ENCODE assay signal across 8 mouse cellular contexts in genomic region chr13:23622861-23623450, GRCm38 (mm10). TPM values are rescaled to one million over a fixed set of nuclear protein-coding genes. Genes with fewer than 3 reads are reported as not detected.
DNase-seq lines count a peak whose midpoint lies in the region; ATAC-seq and TF ChIP-seq lines count a peak whose summit lies in the region.

No protein-coding gene starts in this region.

- no peak for TF ChIP-seq CTCF in MEL (IDR thresholded peaks at IDR 0.05 in 2 of 3, conservative IDR thresholded peaks at IDR 0.05 in 1 of 3; ENCODE audit: control insufficient read depth in 1 of 3, insufficient read depth in 1 of 3, low read depth in 2 of 3, low read length in 3 of 3, poor library complexity in 1 of 3, severe bottlenecking in 1 of 3)
- TF ChIP-seq CTCF in hindbrain, postnatal 0 days (IDR thresholded peaks at IDR 0.05; ENCODE audit: low read depth) = no peak
- no peak for TF ChIP-seq CTCF in stomach, postnatal 0 days (IDR thresholded peaks at IDR 0.05; ENCODE audit: low read depth)

- peaks cover 0 to 10% of the 10 kb centered on the region in 2 experiments; a peak in 2 of 4 replicates for H3K4me1 ChIP-seq in MEL (ENCODE audit: control insufficient read depth in 1 of 2, insufficient read depth in 2 of 2, low read length in 2 of 2)
- peaks cover 3% of the 10 kb centered on the region; the same call in 1 of the 2 replicates for H3K4me1 ChIP-seq in hindbrain, postnatal 0 days (ENCODE audit: insufficient read depth, low read length)
- H3K4me1 ChIP-seq in lung, embryonic 15.5 days = peaks cover 13% of the 10 kb centered on the region; the same call in 1 of the 2 replicates
- H3K4me1 ChIP-seq in stomach, postnatal 0 days (replicated peaks; ENCODE audit: control insufficient read depth, insufficient read depth) = no peaks in the 10 kb centered on the region

- peak; percentile 21 for DNase-seq in cerebellum, adult 11 months
- DNase-seq in cerebellum, adult 11-12 months = no peak
- DNase-seq in MEL (ENCODE audit: low read depth, low spot score) = no peak
- peak; percentile 24 for DNase-seq in fibroblast of lung, adult 2 months (ENCODE audit: low read depth)
- peak; percentile 6 for DNase-seq in hindbrain, postnatal 0 days (ENCODE audit: low spot score)
- DNase-seq in stomach, postnatal 0 days (ENCODE audit: low spot score) = no peak
- no peak for DNase-seq in adrenal gland, postnatal 25 days

- H3K4me2 ChIP-seq in hindbrain, postnatal 0 days (ENCODE audit: low read depth, low read length) = peak overlapping the region; percentile 92
- H3K4me2 ChIP-seq in lung, embryonic 15.5 days = peak overlapping the region; percentile 89
- H3K4me2 ChIP-seq in stomach, postnatal 0 days (replicated peaks; ENCODE audit: low read depth) = peak overlapping the region; percentile 67

- TF ChIP-seq RAD21 in MEL (IDR thresholded peaks at IDR 0.05; ENCODE audit: low read depth, low read length) = no peak

- ATAC-seq in hindbrain, postnatal 0 days = no peak
- no peak for ATAC-seq in lung, embryonic 15.5 days (ENCODE audit: borderline replicate concordance, extremely low read depth, low FRiP score, low TSS enrichment)
- ATAC-seq in stomach, postnatal 0 days (ENCODE audit: low FRiP score, low TSS enrichment) = no peak

- TF ChIP-seq POLR2A in MEL (IDR thresholded peaks at IDR 0.05; ENCODE audit: control insufficient read depth in 1 of 2, insufficient read depth in 1 of 2, low read depth in 1 of 2, low read length in 2 of 2, poor library complexity in 1 of 2) = no peak

- 25% methylated on average over 7 of the region's 7 CpGs for WGBS in hindbrain, postnatal 0 days
- 23% methylated on average over 7 of the region's 7 CpGs for WGBS in lung, embryonic 15.5 days
- 23% methylated on average over 7 of the region's 7 CpGs for WGBS in stomach, postnatal 0 days

- no peaks in the 10 kb centered on the region for H3K9me3 ChIP-seq in MEL (replicated peaks; ENCODE audit: insufficient read depth, low read length)
- no peaks in the 10 kb centered on the region for H3K9me3 ChIP-seq in hindbrain, postnatal 0 days (ENCODE audit: low read length)
- no peaks in the 10 kb centered on the region for H3K9me3 ChIP-seq in lung, embryonic 15.5 days
- no peaks in the 10 kb centered on the region for H3K9me3 ChIP-seq in stomach, postnatal 0 days (ENCODE audit: control insufficient read depth, low read length)

- H3K9ac ChIP-seq in MEL (ENCODE audit: control insufficient read depth, low read depth, low read length, poor library complexity, severe bottlenecking) = peak overlapping the region; percentile 69
- peak overlapping the region; percentile 72 for H3K9ac ChIP-seq in hindbrain, postnatal 0 days (replicated peaks; ENCODE audit: low read length)
- no peak overlapping the region for H3K9ac ChIP-seq in lung, embryonic 15.5 days
- H3K9ac ChIP-seq in stomach, postnatal 0 days (ENCODE audit: low read length) = peak overlapping the region; percentile 84

- peaks cover 2% of the 10 kb centered on the region; the same call in 1 of the 2 replicates for H3K79me2 ChIP-seq in MEL (ENCODE audit: control insufficient read depth, insufficient read depth, low read length, poor library complexity)

- peaks cover 0 to 2% of the 10 kb centered on the region in 2 experiments; a peak in 1 of 4 replicates for H3K27me3 ChIP-seq in MEL (ENCODE audit: control insufficient read depth in 1 of 2, insufficient read depth in 2 of 2, low read length in 2 of 2)
- H3K27me3 ChIP-seq in hindbrain, postnatal 0 days (ENCODE audit: insufficient read depth, low read length) = no peaks in the 10 kb centered on the region
- no peaks in the 10 kb centered on the region for H3K27me3 ChIP-seq in lung, embryonic 15.5 days
- no peaks in the 10 kb centered on the region for H3K27me3 ChIP-seq in stomach, postnatal 0 days (ENCODE audit: control insufficient read depth, insufficient read depth, low read length)

- peak overlapping the region; percentile 63; the same call in 1 of the 2 replicates for H3K27ac ChIP-seq in MEL (ENCODE audit: control insufficient read depth, low read depth, low read length)
- H3K27ac ChIP-seq in hindbrain, postnatal 0 days = peak overlapping the region; percentile 95
- peak overlapping the region; percentile 100 for H3K27ac ChIP-seq in lung, embryonic 15.5 days
- H3K27ac ChIP-seq in stomach, postnatal 0 days (replicated peaks) = peak overlapping the region; percentile 92

- H3K36me3 ChIP-seq in MEL (ENCODE audit: control insufficient read depth in 1 of 2, insufficient read depth in 2 of 2, low read length in 2 of 2) = peaks cover 0 to 9% of the 10 kb centered on the region in 2 experiments; a peak in 2 of 4 replicates
- H3K36me3 ChIP-seq in hindbrain, postnatal 0 days (ENCODE audit: insufficient read depth, low read length) = no peaks in the 10 kb centered on the region
- H3K36me3 ChIP-seq in lung, embryonic 15.5 days = no peaks in the 10 kb centered on the region
- H3K36me3 ChIP-seq in stomach, postnatal 0 days (ENCODE audit: control insufficient read depth, insufficient read depth, low read length) = no peaks in the 10 kb centered on the region

- peak overlapping the region; percentile 49 to 52 for H3K4me3 ChIP-seq in MEL (ENCODE audit: control insufficient read depth in 1 of 2, insufficient read depth in 1 of 2, low read depth in 2 of 2, low read length in 2 of 2)
- peak overlapping the region; percentile 59 for H3K4me3 ChIP-seq in hindbrain, postnatal 0 days (ENCODE audit: low read length)
- H3K4me3 ChIP-seq in lung, embryonic 15.5 days = peak overlapping the region; percentile 73
- H3K4me3 ChIP-seq in stomach, postnatal 0 days (ENCODE audit: low read depth, low read length) = peak overlapping the region; percentile 59

- no peak for TF ChIP-seq EP300 in MEL (IDR thresholded peaks at IDR 0.05; ENCODE audit: low read depth in 1 of 2, low read length in 2 of 2)
- TF ChIP-seq EP300 in stomach, postnatal 0 days (optimal IDR thresholded peaks at IDR 0.05) = no peak

TF ChIP-seq in MEL, 35 proteins besides CTCF, POLR2A, EP300 and RAD21 (continues in another document):
- no peak for TF ChIP-seq TCF12 (IDR thresholded peaks at IDR 0.05; ENCODE audit: low read depth, low read length)
- no peak for TF ChIP-seq NRF1 (IDR thresholded peaks at IDR 0.05; ENCODE audit: insufficient read depth, low read depth, low read length, poor library complexity, severe bottlenecking)
- TF ChIP-seq MAX (IDR thresholded peaks at IDR 0.05; ENCODE audit: low read length) = no peak
- no peak for TF ChIP-seq BHLHE40 (IDR thresholded peaks at IDR 0.05; ENCODE audit: borderline replicate concordance, low read depth, low read length)

RNA-seq across cellular contexts. Expression of gene Hist1h1e, which starts 0.6 kb away (rescaled TPM):
- 268 and 340 TPM in 2 replicates for total RNA-seq in MEL (2012; rRNA removed)
- 1 to 10 TPM in 1 of 2 experiments, not detected in 1; 1.6 TPM for polyA plus RNA-seq in MEL (2012; ENCODE audit: insufficient read depth in 1 of 2, insufficient read length in 2 of 2, low read depth in 1 of 2, low replicate concordance in 2 of 2, missing spikeins in 1 of 2)
- total RNA-seq in hindbrain, postnatal 0 days (2014; rRNA removed) = 281 and 348 TPM in 2 replicates
- polyA plus RNA-seq in hindbrain, postnatal 0 days (2015; fragmentation: Nextera tagmentation; extraction: Ambion mirVana) = 20.1 and 21.9 TPM in 2 replicates
- polyA plus RNA-seq in lung, embryonic 15.5 days (2015; fragmentation: Nextera tagmentation; extraction: Ambion mirVana) = 28.3 and 28.5 TPM in 2 replicates
- polyA plus RNA-seq in stomach, postnatal 0 days (2015; fragmentation: Nextera tagmentation; extraction: Ambion mirVana) = 5.9 and 9.1 TPM in 2 replicates
- total RNA-seq in adrenal gland, postnatal 25 days (2021) = 102 and 118 TPM in 2 replicates

RNA-seq across cellular contexts. Expression of gene Hist1h2be, which starts 2.0 kb away (rescaled TPM):
- 237 and 340 TPM in 2 replicates for total RNA-seq in MEL (2012; rRNA removed)
- under 1 TPM in 1 of 2 experiments, not detected in 1; 0.49 TPM for polyA plus RNA-seq in MEL (2012; ENCODE audit: insufficient read depth in 1 of 2, insufficient read length in 2 of 2, low read depth in 1 of 2, low replicate concordance in 2 of 2, missing spikeins in 1 of 2)
- total RNA-seq in hindbrain, postnatal 0 days (2014; rRNA removed) = 262 and 304 TPM in 2 replicates
- 0.30 and 0.41 TPM in 2 replicates for polyA plus RNA-seq in hindbrain, postnatal 0 days (2015; fragmentation: Nextera tagmentation; extraction: Ambion mirVana)
- 2.5 and 3.6 TPM in 2 replicates for polyA plus RNA-seq in lung, embryonic 15.5 days (2015; fragmentation: Nextera tagmentation; extraction: Ambion mirVana)
- 0.64 and 0.73 TPM in 2 replicates for polyA plus RNA-seq in stomach, postnatal 0 days (2015; fragmentation: Nextera tagmentation; extraction: Ambion mirVana)
- 18.6 and 18.8 TPM in 2 replicates for total RNA-seq in adrenal gland, postnatal 25 days (2021)

RNA-seq across cellular contexts. Expression of gene Hist1h4d, which starts 41.6 kb away (rescaled TPM):
- 1,889 and 1,922 TPM in 2 replicates for total RNA-seq in MEL (2012; rRNA removed)
- polyA plus RNA-seq in MEL (2012; ENCODE audit: insufficient read depth in 1 of 2, insufficient read length in 2 of 2, low read depth in 1 of 2, low replicate concordance in 2 of 2, missing spikeins in 1 of 2) = 10 to 100 TPM in 1 of 2 experiments, not detected in 1; 11.7 TPM
- 1,614 and 2,187 TPM in 2 replicates for total RNA-seq in hindbrain, postnatal 0 days (2014; rRNA removed)
- 36.9 and 39.6 TPM in 2 replicates for polyA plus RNA-seq in hindbrain, postnatal 0 days (2015; fragmentation: Nextera tagmentation; extraction: Ambion mirVana)
- 160 and 177 TPM in 2 replicates for polyA plus RNA-seq in lung, embryonic 15.5 days (2015; fragmentation: Nextera tagmentation; extraction: Ambion mirVana)
- 32.0 and 48.7 TPM in 2 replicates for polyA plus RNA-seq in stomach, postnatal 0 days (2015; fragmentation: Nextera tagmentation; extraction: Ambion mirVana)
- 174 and 185 TPM in 2 replicates for total RNA-seq in adrenal gland, postnatal 25 days (2021)

RNA-seq across cellular contexts. Expression of gene Hist1h3d, which starts 47.4 kb away (rescaled TPM):
- 150 and 212 TPM in 2 replicates for total RNA-seq in MEL (2012; rRNA removed)
- polyA plus RNA-seq in MEL (2012; ENCODE audit: insufficient read depth in 1 of 2, insufficient read length in 2 of 2, low read depth in 1 of 2, low replicate concordance in 2 of 2, missing spikeins in 1 of 2) = 1 to 10 TPM in 1 of 2 experiments, not detected in 1; 1.4 TPM
- 173 and 207 TPM in 2 replicates for total RNA-seq in hindbrain, postnatal 0 days (2014; rRNA removed)
- 0.96 and 1.4 TPM in 2 replicates for polyA plus RNA-seq in hindbrain, postnatal 0 days (2015; fragmentation: Nextera tagmentation; extraction: Ambion mirVana)
- 9.4 and 10.2 TPM in 2 replicates for polyA plus RNA-seq in lung, embryonic 15.5 days (2015; fragmentation: Nextera tagmentation; extraction: Ambion mirVana)
- 1.7 and 4.2 TPM in 2 replicates for polyA plus RNA-seq in stomach, postnatal 0 days (2015; fragmentation: Nextera tagmentation; extraction: Ambion mirVana)
- 12.9 and 16.6 TPM in 2 replicates for total RNA-seq in adrenal gland, postnatal 25 days (2021)

RNA-seq across cellular contexts. Expression of gene Hist1h2ad, which starts 48.8 kb away (rescaled TPM):
- 924 and 1,082 TPM in 2 replicates for total RNA-seq in MEL (2012; rRNA removed)
- polyA plus RNA-seq in MEL (2012; ENCODE audit: insufficient read depth in 1 of 2, insufficient read length in 2 of 2, low read depth in 1 of 2, low replicate concordance in 2 of 2, missing spikeins in 1 of 2) = under 1 TPM in 1 of 2 experiments, not detected in 1; 0.14 TPM
- total RNA-seq in hindbrain, postnatal 0 days (2014; rRNA removed) = 636 and 885 TPM in 2 replicates
- 0.69 TPM in 1 of 2 replicates, not detected in the other for polyA plus RNA-seq in hindbrain, postnatal 0 days (2015; fragmentation: Nextera tagmentation; extraction: Ambion mirVana)
- polyA plus RNA-seq in lung, embryonic 15.5 days (2015; fragmentation: Nextera tagmentation; extraction: Ambion mirVana) = 3.1 and 4.6 TPM in 2 replicates
- 0.67 and 0.79 TPM in 2 replicates for polyA plus RNA-seq in stomach, postnatal 0 days (2015; fragmentation: Nextera tagmentation; extraction: Ambion mirVana)
- total RNA-seq in adrenal gland, postnatal 25 days (2021) = 2.3 and 9.6 TPM in 2 replicates

Comparison
In these comparisons a context has a peak if more than half of its experiments do, and no peak if none do; other contexts are left out.
1. DNase-seq: peak in cerebellum, adult 11 months (single experiment), fibroblast of lung, adult 2 months (single experiment) and hindbrain, postnatal 0 days (single experiment); none in cerebellum, adult 11-12 months (single experiment), MEL (single experiment), stomach, postnatal 0 days (single experiment) and adrenal gland, postnatal 25 days (single experiment).
2. Peak in every context shown above with its lines, with median percentiles within 50 percentile points of each other: H3K27ac ChIP-seq, H3K4me3 ChIP-seq and H3K4me2 ChIP-seq.